Mouse (Mus musculus) embryonic facial prominence, embryonic 10.5 days (tissue): ENCODE measurements around the gene Clstn3. TPM values are rescaled to one million over a fixed set of nuclear protein-coding genes. Genes with fewer than 3 reads are reported as not detected.

Experiments
- DNase-seq: peaks from one replicate; pipeline ENCODE4 v3.0.0-alpha.2; 2017; ENCODE audit warnings: low spot score
- H3K27ac ChIP-seq: fragments of 300-500 bp; sonication (generic); replicated peaks from 2 replicates; pipeline ENCODE4 v1.5.1; 2016; ENCODE audit warnings: mild to moderate bottlenecking
- H3K27me3 ChIP-seq: fragments of 300-500 bp; sonication (generic); replicated peaks from 2 replicates; pipeline ENCODE4 v1.6.1; 2016; ENCODE audit warnings: low read depth, mild to moderate bottlenecking; ENCODE audit not compliant: poor library complexity, severe bottlenecking
- H3K36me3 ChIP-seq: fragments of 300-500 bp; sonication (generic); replicated peaks from 2 replicates; pipeline ENCODE4 v1.6.1; 2016; ENCODE audit warnings: mild to moderate bottlenecking, moderate library complexity
- H3K4me1 ChIP-seq: fragments of 300-500 bp; sonication (generic); 2 replicates; pipeline ENCODE4 v1.6.1; 2016
- H3K4me3 ChIP-seq: fragments of 300-500 bp; sonication (generic); 2 replicates; pipeline ENCODE4 v1.5.1; 2016; ENCODE audit warnings: mild to moderate bottlenecking, moderate library complexity
- H3K9me3 ChIP-seq: fragments of 300-500 bp; sonication (generic); 2 replicates; pipeline ENCODE4 v1.6.1; 2016; ENCODE audit warnings: mild to moderate bottlenecking
- WGBS: fragments of 180-500 bp; shearing (Covaris S2); methylation state at CpG from one replicate; pipeline ENCODE4 v1.1.7; 2016; 5-methylcytosine and 5-hydroxymethylcytosine counted together
- polyA plus RNA-seq: library from polyadenylated mRNA; unstranded; fragments of >200 nt; fragmentation: Nextera tagmentation; extraction: Ambion mirVana; gene quantifications from 2 replicates; pipeline ENCODE4 v1.2.1, GENCODE M21; 2016

Clstn3 gene
- polyA plus RNA-seq, 1 experiment from 2014 or later: 8.7 TPM

DNA sequence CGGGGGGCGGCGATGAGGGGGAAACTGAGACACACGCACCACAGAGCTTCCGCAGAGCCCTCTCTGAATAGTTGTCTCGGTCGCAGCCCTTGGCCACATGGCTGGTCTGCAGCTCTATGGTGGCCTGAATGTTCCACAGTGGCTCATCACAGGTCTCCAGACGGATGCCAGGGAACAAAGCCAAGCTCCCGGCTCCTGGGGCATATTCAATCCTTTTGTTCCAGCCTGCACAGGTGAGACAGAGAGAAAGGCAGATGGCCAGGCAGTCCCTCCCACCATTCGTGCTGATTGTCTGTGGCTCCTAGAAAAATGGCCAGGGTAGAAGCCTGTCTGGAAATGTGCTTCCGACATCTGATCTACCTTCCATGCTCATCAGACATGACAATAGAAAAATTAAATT lies 6.1 kb downstream of the Clstn3 start:
- WGBS: 85% methylated on average over 11 of the region's 11 CpGs
- no peaks in the 10 kb centered on the region for H3K36me3 ChIP-seq
- no peak overlapping the region for H3K4me3 ChIP-seq
- H3K4me1 ChIP-seq: 0 out of 2 replicates have a peak, but pooled peaks cover under 1% of the 10 kb centered on the region
- no peak overlapping the region for H3K27ac ChIP-seq
- no peak for DNase-seq
- peaks cover 13% of the 10 kb centered on the region for H3K27me3 ChIP-seq
- H3K9me3 ChIP-seq: no peaks in the 10 kb centered on the region

DNA sequence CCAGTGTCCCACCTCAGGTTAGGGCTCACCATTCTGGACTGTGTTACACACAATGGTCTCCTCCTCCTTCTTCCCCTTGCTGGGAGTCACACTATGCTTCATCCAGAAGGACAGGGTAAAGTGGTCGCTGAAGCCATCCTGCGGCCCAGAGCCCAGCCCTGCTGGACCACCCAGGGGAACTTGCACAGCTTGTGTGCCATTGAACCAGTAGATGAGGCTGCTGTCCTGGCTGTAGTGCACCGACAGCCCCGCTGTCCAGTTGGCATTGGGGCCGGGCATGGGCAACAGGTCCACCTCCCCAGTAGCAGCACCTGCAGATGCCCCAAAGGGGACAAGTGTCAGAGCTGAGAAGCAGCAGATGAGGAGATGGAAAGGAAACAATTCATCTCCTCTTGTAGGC lies 6.8 kb downstream of the Clstn3 start:
- Histone ChIP-seq H3K9me3 (no peaks in the 10 kb centered on the region), H3K27ac (no peak overlapping the region), H3K4me3 (no peak overlapping the region), H3K4me1 (0 out of 2 replicates have a peak, but pooled peaks cover under 1% of the 10 kb centered on the region), H3K27me3 (peaks cover 7% of the 10 kb centered on the region), H3K36me3 (no peaks in the 10 kb centered on the region)
- WGBS: 87% methylated on average over 5 of the region's 5 CpGs
- no peak for DNase-seq

- no peaks in the 10 kb centered on the region for H3K9me3 ChIP-seq
- no peaks in the 10 kb centered on the region for H3K27me3 ChIP-seq
- H3K27ac ChIP-seq: no peak overlapping the region
- H3K36me3 ChIP-seq: no peaks in the 10 kb centered on the region
- H3K4me3 ChIP-seq: no peak overlapping the region
- DNase-seq: no peak
- H3K4me1 ChIP-seq: 0 out of 2 replicates have a peak, but pooled peaks cover 3% of the 10 kb centered on the region
- 96% methylated on average over 5 of the region's 5 CpGs for WGBS
Observed at GRCm38 (mm10) chr6:124456243-124456642, 8.4 kb downstream of the Clstn3 start.

- H3K4me1 ChIP-seq: 0 out of 2 replicates have a peak, but pooled peaks cover 3% of the 10 kb centered on the region
- H3K9me3 ChIP-seq: no peaks in the 10 kb centered on the region
- no peak overlapping the region for H3K27ac ChIP-seq
- DNase-seq: no peak
- H3K36me3 ChIP-seq: no peaks in the 10 kb centered on the region
- 49% methylated on average over 4 of the region's 4 CpGs for WGBS
- H3K4me3 ChIP-seq: no peak overlapping the region
- H3K27me3 ChIP-seq: no peaks in the 10 kb centered on the region
Observed at GRCm38 (mm10) chr6:124453756-124454155, 10.8 kb downstream of the Clstn3 start.

- Histone ChIP-seq H3K9me3 (no peaks in the 10 kb centered on the region), H3K27ac (no peak overlapping the region), H3K36me3 (no peaks in the 10 kb centered on the region), H3K4me3 (no peak overlapping the region), H3K4me1 (0 out of 2 replicates have a peak, but pooled peaks cover 3% of the 10 kb centered on the region), H3K27me3 (no peaks in the 10 kb centered on the region)
- 74% methylated on average over 3 of the region's 3 CpGs for WGBS
- DNase-seq: no peak
Observed at GRCm38 (mm10) chr6:124451995-124452394, 12.6 kb downstream of the Clstn3 start.

DNA sequence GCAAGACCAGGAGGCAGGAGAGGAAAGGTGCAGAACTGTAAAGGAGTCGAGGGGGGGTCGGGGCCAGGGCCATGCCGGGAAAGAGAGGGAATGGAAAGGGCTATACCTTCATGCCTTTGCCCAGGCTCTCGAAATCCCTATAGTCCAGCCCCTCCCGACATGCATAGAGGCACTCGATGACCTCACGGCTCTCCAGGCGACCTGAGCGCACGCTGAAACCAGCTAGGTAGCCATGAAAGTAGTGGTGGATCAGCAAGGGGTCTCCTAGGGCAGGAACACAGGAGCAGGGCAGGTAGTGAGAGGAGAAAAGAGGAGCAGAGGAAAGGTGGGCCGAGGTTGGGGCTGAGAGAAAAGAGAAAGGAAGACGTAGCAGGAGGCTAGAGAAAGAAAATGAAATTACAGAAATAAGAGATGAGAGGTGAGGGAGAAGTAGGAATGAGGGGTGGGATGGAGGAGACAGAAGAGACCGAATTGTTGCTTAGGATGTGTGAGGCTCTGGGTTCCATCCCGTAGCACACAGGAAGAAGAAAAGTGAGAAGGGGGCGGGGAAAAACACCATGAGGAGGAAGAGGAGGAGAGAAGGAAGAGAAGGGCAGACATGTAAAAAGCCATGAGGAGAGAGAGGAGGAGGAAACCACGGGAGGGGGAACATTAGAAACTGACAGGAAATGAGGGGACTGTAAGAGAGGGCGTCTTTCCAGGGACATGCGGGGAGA lies 14.8 kb downstream of the Clstn3 start:
- H3K4me1 ChIP-seq: 0 out of 2 replicates have a peak, but pooled peaks cover 3% of the 10 kb centered on the region
- no peaks in the 10 kb centered on the region for H3K27me3 ChIP-seq
- WGBS: 81% methylated on average over 18 of the region's 18 CpGs
- no peak overlapping the region for H3K27ac ChIP-seq
- DNase-seq: no peak
- no peaks in the 10 kb centered on the region for H3K36me3 ChIP-seq
- H3K4me3 ChIP-seq: no peak overlapping the region
- H3K9me3 ChIP-seq: no peaks in the 10 kb centered on the region

DNA sequence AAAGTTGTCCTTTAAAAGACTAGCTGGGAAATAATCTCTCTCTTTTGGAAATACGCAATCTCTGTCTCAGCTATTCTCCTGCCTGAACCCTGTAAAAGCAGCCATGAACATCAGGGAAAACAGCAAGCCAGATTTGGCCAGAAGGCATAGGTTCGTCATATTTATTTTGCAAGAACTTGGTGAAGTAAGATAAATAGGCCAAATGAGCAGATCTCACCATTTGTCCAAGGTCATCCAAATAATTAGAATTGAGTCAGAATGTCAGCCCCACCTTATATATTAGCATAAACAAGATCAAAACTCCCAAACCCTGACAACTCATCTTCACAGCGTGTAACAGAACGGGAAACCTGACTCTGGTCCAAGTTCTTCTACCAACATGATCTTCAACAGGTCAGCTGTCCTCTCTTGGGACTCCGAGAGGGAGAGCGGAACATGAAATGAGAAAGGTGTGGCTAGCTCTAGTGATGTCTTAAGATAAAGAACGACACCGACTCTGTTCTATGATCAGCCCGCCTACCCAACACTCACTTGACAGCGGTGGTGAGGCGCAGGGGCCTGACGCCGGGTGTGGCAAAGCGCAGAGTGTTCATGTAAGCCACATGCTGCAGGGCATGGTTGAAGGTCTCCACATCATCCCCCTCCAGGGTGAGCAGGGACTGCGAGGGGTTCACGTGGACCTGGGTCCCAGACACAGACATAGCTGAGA lies 15.5 kb downstream of the Clstn3 start:
- Histone ChIP-seq H3K27me3 (no peaks in the 10 kb centered on the region), H3K27ac (no peak overlapping the region), H3K36me3 (no peaks in the 10 kb centered on the region), H3K4me1 (0 out of 2 replicates have a peak, but pooled peaks cover 3% of the 10 kb centered on the region), H3K9me3 (no peaks in the 10 kb centered on the region), H3K4me3 (no peak overlapping the region)
- 94% methylated on average over 16 of the region's 16 CpGs for WGBS
- DNase-seq: no peak

DNA sequence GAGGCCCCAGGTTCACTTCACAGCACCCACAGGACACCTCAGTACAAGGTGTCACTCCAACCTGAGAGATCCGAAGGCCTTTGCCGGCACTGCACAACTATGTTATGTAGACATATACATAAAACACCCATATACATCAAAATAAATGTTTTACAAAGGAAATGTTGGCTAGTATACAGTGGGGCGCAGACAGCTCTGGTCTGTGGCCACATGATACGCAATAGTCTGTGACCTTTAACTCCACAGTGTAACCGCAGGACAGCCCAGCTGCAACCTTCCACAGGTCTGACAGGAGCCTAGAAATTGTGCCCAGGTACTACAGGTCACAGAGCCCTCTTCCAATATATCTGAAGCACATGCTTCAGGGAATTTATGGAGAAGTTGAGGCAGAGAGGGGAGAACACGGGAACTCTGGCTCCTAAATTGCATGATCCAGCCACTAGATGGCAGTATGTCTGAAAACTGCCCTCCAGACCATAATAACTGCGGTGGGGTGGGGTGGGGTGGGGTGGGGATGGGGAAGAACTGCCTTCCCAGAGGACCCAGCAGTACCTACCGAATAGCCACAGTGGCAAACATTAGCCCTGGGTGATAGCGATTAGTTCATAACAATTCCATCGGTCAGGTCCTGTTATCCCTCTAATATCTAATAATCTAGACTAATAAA lies 16.3 kb downstream of the Clstn3 start:
- DNase-seq: no peak
- no peaks in the 10 kb centered on the region for H3K27me3 ChIP-seq
- H3K9me3 ChIP-seq: no peaks in the 10 kb centered on the region
- no peak overlapping the region for H3K4me3 ChIP-seq
- 75% methylated on average over 10 of the region's 10 CpGs for WGBS
- H3K27ac ChIP-seq: no peak overlapping the region
- 0 out of 2 replicates have a peak, but pooled peaks cover 3% of the 10 kb centered on the region for H3K4me1 ChIP-seq
- no peaks in the 10 kb centered on the region for H3K36me3 ChIP-seq

GRCm38 (mm10) chr6:124447356-124447755 lies 17.2 kb downstream of the Clstn3 start:
- Histone ChIP-seq H3K4me3 (no peak overlapping the region), H3K36me3 (no peaks in the 10 kb centered on the region), H3K4me1 (no peaks in the 10 kb centered on the region), H3K9me3 (no peaks in the 10 kb centered on the region), H3K27ac (no peak overlapping the region), H3K27me3 (no peaks in the 10 kb centered on the region)
- DNase-seq: no peak
- 82% methylated on average over 2 of the region's 2 CpGs for WGBS

DNA sequence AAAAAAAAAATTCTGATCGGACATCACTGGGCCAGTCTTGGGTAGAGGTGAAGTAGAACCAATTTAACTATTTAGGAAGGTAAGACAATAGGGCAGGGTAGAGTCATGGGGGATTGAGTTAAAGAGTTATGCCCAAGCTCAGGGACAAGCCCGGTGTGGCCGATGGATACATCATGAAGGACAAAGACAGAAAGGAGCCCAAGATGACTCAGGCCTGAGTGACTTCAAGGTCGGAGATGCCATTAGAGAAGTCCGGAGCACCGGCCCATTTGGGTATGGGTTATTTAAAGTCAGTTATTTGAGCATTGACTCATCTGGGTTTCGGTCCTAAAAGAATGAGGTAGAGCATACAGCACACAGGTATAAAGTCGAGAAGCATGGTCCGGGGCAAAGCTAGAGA lies 18.1 kb downstream of the Clstn3 start:
- no peaks in the 10 kb centered on the region for H3K9me3 ChIP-seq
- no peak for DNase-seq
- no peak overlapping the region for H3K4me3 ChIP-seq
- H3K27ac ChIP-seq: no peak overlapping the region
- WGBS: 94% methylated on average over 9 of the region's 9 CpGs
- no peaks in the 10 kb centered on the region for H3K4me1 ChIP-seq
- H3K27me3 ChIP-seq: no peaks in the 10 kb centered on the region
- H3K36me3 ChIP-seq: no peaks in the 10 kb centered on the region

DNA sequence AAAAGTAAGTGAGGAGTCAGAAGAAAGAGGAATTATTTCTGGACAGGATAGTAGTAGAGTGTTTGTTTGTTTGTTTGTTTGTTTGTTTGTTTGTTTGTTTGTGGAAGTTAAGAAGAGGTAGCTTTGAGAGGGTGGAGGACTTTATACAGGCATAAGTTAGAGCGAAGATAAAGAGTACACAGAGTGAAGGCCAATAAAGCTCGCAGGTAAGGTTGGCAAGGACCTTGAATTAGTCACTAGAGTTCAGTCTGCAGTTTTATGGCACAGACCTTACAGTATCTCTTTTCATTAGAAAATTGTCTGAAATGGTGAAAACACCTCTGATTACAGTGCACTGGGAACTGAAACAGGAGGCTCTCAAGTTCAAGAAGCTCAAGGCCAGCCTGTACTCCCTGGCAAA lies 18.6 kb downstream of the Clstn3 start:
- WGBS: 94% methylated on average over 2 of the region's 2 CpGs
- no peaks in the 10 kb centered on the region for H3K4me1 ChIP-seq
- H3K27ac ChIP-seq: no peak overlapping the region
- H3K27me3 ChIP-seq: no peaks in the 10 kb centered on the region
- no peaks in the 10 kb centered on the region for H3K36me3 ChIP-seq
- H3K4me3 ChIP-seq: no peak overlapping the region
- no peak for DNase-seq
- H3K9me3 ChIP-seq: no peaks in the 10 kb centered on the region

GRCm38 (mm10) chr6:124443338-124443737 lies 21.3 kb downstream of the Clstn3 start:
- no peak for DNase-seq
- Histone ChIP-seq H3K27ac (no peak overlapping the region), H3K4me3 (no peak overlapping the region), H3K36me3 (no peaks in the 10 kb centered on the region), H3K9me3 (no peaks in the 10 kb centered on the region), H3K27me3 (no peaks in the 10 kb centered on the region), H3K4me1 (no peaks in the 10 kb centered on the region)
- WGBS: 74% methylated on average over 2 of the region's 2 CpGs
